Comparison of ENCODE assay signal across 10 mouse cellular contexts in the genomic region with DNA sequence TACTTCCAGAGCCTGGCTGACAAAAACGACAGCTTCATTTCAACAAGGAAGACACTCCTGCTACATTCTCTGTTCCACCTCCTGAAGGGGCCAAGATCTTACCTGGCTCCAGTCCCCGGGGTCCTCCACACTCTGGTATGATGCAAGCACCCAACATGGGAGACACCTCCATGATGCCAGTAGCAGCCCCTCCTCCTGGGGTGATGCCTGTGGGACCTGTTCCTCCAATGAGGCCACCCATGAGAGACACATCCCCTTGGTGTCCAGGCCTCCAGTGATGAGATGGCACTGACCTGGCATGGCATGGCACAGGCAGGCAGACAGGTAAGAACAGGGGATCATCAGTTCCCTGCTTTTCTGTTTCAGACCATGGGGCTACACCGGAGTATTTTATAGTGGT.
"Had no signal": no experiment of that assay in that cellular context is flagged by ENCODE, and none has a peak within 500 bp of the region (broad histone marks: within the 10 kb centered on the region; RNA-seq: fewer than 3 reads in every experiment).

No protein-coding gene starts in this region.

- H3K9ac ChIP-seq: kidney, embryonic 15.5 days; limb, embryonic 15.5 days; liver, embryonic 12.5 days; midbrain, embryonic 15.5 days had no signal

- H3K4me2 ChIP-seq: kidney, embryonic 15.5 days; limb, embryonic 15.5 days; midbrain, embryonic 11.5 days; midbrain, embryonic 15.5 days had no signal

- H3K36me3 ChIP-seq: midbrain, embryonic 15.5 days had no signal

- H3K27me3 ChIP-seq: kidney, embryonic 15.5 days; limb, embryonic 15.5 days; liver, embryonic 12.5 days; midbrain, embryonic 15.5 days had no signal

- H3K4me3 ChIP-seq: kidney, embryonic 15.5 days; limb, embryonic 15.5 days; liver, embryonic 12.5 days; midbrain, embryonic 15.5 days had no signal

- DNase-seq: kidney, adult 2 months; kidney, postnatal 14 days; lung, adult 18-20 months; thymus, postnatal 4 days had no signal

- H3K9me3 ChIP-seq: kidney, embryonic 15.5 days; limb, embryonic 15.5 days; liver, embryonic 12.5 days; midbrain, embryonic 15.5 days had no signal

- H3K27ac ChIP-seq: kidney, embryonic 15.5 days; limb, embryonic 15.5 days; liver, embryonic 12.5 days; midbrain, embryonic 15.5 days; stomach, postnatal 0 days had no signal

- ATAC-seq: liver, embryonic 12.5 days; midbrain, embryonic 15.5 days had no signal
